Comparison of ENCODE assay signal across 8 mouse cellular contexts in the genomic region with DNA sequence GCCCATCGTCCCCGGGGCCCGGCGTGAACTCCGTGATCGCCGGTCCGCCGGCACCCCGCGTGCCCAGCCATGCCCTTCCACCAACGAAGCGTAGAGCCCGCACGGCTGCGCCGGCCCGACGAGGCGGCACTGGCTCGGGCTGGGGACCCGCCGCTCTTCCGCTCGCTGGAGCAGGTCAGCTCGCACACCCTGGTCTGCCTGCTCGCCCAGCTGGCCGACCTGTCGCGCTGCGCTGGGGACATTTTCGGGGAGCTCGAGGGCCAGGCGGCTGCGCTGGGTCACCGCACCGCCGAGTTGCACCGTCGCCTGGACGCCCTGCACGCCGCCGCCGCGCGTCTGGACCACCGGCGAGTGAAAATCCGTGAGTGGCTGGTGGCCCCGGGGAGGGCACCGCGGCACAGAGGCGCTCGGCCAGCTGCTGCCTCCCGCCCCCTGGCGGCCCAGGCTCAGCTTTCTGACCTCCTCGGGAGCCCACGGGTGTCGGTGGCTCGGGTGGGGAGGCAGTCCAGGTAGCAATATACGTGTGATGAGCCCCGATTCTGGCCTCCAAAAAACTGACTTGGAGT. TPM values are rescaled to one million over a fixed set of nuclear protein-coding genes. Genes with fewer than 3 reads are reported as not detected.
A peak's percentile ranks its signal among the peaks of the same experiment; 100 is the strongest.
DNase-seq lines count a peak whose midpoint lies in the region; ATAC-seq lines count a peak whose summit lies in the region.

Nhsl1 (plus strand) TSS at position 70 of the 566 bp plus-strand sequence.

- peak; percentile 67 to 88 for DNase-seq in adrenal gland, adult (ENCODE audit: inconsistent age in 2 of 2, low spot score in 1 of 2)
- peak; percentile 17 to 31 for DNase-seq in cerebellum, postnatal 36 days
- DNase-seq in gastrocnemius, postnatal 14 days, result peak; percentile 70
- DNase-seq in left cerebral cortex, postnatal 25 days (ENCODE audit: low spot score in 2 of 2), result peak; percentile 7 to 17
- DNase-seq in spleen, postnatal 10 days (ENCODE audit: low spot score in 2 of 2), result peak; percentile 20 to 65

- peak within 1 kb of the TSS; percentile 64 for H3K4me3 ChIP-seq in hindbrain, embryonic 16.5 days (ENCODE audit: low read length)

- peaks cover 4% of the 10 kb centered on the region for H3K4me1 ChIP-seq in hindbrain, embryonic 16.5 days (ENCODE audit: control insufficient read depth, insufficient read depth, low read depth, low read length)

- intact Hi-C loops in gastrocnemius, postnatal 14 days (cut with DNase I; ENCODE audit: low total_unique reads), result no loop called here
- intact Hi-C loops in left cerebral cortex, postnatal 25 days (cut with DNase I), result loop anchor here (1.0 to 5.0 kb wide), 2 partner anchors 38 to 67 kb away; no protein-coding TSS in a partner anchor

- peak within 1 kb of the TSS; percentile 78 for H3K27ac ChIP-seq in hindbrain, embryonic 16.5 days (ENCODE audit: low read depth, low read length)

- H3K36me3 ChIP-seq in hindbrain, embryonic 16.5 days (ENCODE audit: control insufficient read depth, insufficient read depth, low read length), result no peaks in the 10 kb centered on the region

- no peaks in the 10 kb centered on the region; the same call in 1 of the 2 replicates for H3K27me3 ChIP-seq in hindbrain, embryonic 16.5 days (replicated peaks; ENCODE audit: control insufficient read depth, insufficient read depth, low read length)

- ATAC-seq in hindbrain, embryonic 16.5 days, result peak; percentile 84
- ATAC-seq in megakaryocyte progenitor cell, adult 5-6 weeks (replicated peaks; ENCODE audit: poor library complexity), result peak; percentile 44
- ATAC-seq in activated CD4-positive, CD25-positive, alpha-beta regulatory T cell, adult 4 months, result no peak

- peak within 1 kb of the TSS; percentile 96 for H3K4me2 ChIP-seq in hindbrain, embryonic 16.5 days (ENCODE audit: low read length)

- H3K9me3 ChIP-seq in hindbrain, embryonic 16.5 days (ENCODE audit: control insufficient read depth, low read length), result no peaks in the 10 kb centered on the region

- H3K9ac ChIP-seq in hindbrain, embryonic 16.5 days (ENCODE audit: low read depth, low read length), result peak within 1 kb of the TSS; percentile 81

- 1% methylated on average over 54 of the region's 63 CpGs for WGBS in hindbrain, embryonic 16.5 days

RNA-seq across cellular contexts. Expression of gene Nhsl1, which starts in this region (rescaled TPM):
- 1 to 10 TPM; 6.6 to 7.5 TPM for total RNA-seq in gastrocnemius, postnatal 14 days (2021)
- polyA plus RNA-seq in hindbrain, embryonic 16.5 days (2015; fragmentation: Nextera tagmentation; extraction: Ambion mirVana), result 12.8 and 14.4 TPM in 2 replicates
- 10 to 100 TPM; 28.3 to 28.8 TPM for total RNA-seq in left cerebral cortex, postnatal 25 days (2021)
- total RNA-seq in megakaryocyte progenitor cell, adult 5-6 weeks (2015), result 0.83 and 2.5 TPM in 2 replicates
- 0.25 and 0.91 TPM in 2 replicates for total RNA-seq in megakaryocyte progenitor cell, adult 5-6 weeks (2017)
- polyA plus RNA-seq in activated CD4-positive, CD25-positive, alpha-beta regulatory T cell, adult 4 months (2017; shearing (Covaris generic)), result under 1 TPM; 0.54 to 0.69 TPM

Comparison
In these comparisons a context has a peak if more than half of its experiments do, and no peak if none do; other contexts are left out.
1. DNase-seq: peak in every context shown above with its lines; median percentile 78 in adrenal gland, adult; 70 in gastrocnemius, postnatal 14 days; 42 in spleen, postnatal 10 days; 24 in cerebellum, postnatal 36 days; 12 in left cerebral cortex, postnatal 25 days.